Mouse (Mus musculus) midbrain, embryonic 12.5 days (tissue): ENCODE measurements around the gene Zswim4. TPM values are rescaled to one million over a fixed set of nuclear protein-coding genes. Genes with fewer than 3 reads are reported as not detected.

ENCODE experiments used
- ATAC-seq: fragments of 200-750 bp; cut with Nextera tagmentation; 2 replicates; pipeline ENCODE4 v1.8.0; 2017; ENCODE audit warnings: low read depth, moderate TSS enrichment, moderate library complexity; ENCODE audit not compliant: low FRiP score
- H3K27ac ChIP-seq: fragments of 300-500 bp; sonication (generic); replicated peaks from 2 replicates; pipeline ENCODE4 v1.5.1; 2016; ENCODE audit warnings: mild to moderate bottlenecking
- H3K27me3 ChIP-seq: fragments of 300-500 bp; sonication (generic); 2 replicates; pipeline ENCODE4 v1.6.1; 2016; ENCODE audit warnings: mild to moderate bottlenecking
- H3K36me3 ChIP-seq: fragments of 300-500 bp; sonication (generic); 2 replicates; pipeline ENCODE4 v1.6.1; 2016
- H3K4me1 ChIP-seq: fragments of 300-500 bp; sonication (generic); 2 replicates; pipeline ENCODE4 v1.6.1; 2016
- H3K4me2 ChIP-seq: fragments of 300-500 bp; sonication (generic); replicated peaks from 2 replicates; pipeline ENCODE4 v1.6.1; 2016; ENCODE audit warnings: mild to moderate bottlenecking, moderate library complexity
- H3K4me3 ChIP-seq: fragments of 300-500 bp; sonication (generic); 2 replicates; pipeline ENCODE4 v1.5.1; 2016; ENCODE audit warnings: mild to moderate bottlenecking
- H3K9ac ChIP-seq: fragments of 300-500 bp; sonication (generic); replicated peaks from 2 replicates; pipeline ENCODE4 v1.6.1; 2016; ENCODE audit warnings: mild to moderate bottlenecking, moderate library complexity
- H3K9me3 ChIP-seq: fragments of 300-500 bp; sonication (generic); 2 replicates; pipeline ENCODE4 v1.6.1; 2016; ENCODE audit warnings: mild to moderate bottlenecking
- WGBS: fragments of 180-500 bp; shearing (Covaris S2); methylation state at CpG from one replicate; pipeline ENCODE4 v1.1.7; 2016; 5-methylcytosine and 5-hydroxymethylcytosine counted together
- polyA plus RNA-seq: library from polyadenylated mRNA; unstranded; fragments of >200 nt; fragmentation: Nextera tagmentation; extraction: Ambion mirVana; gene quantifications from 2 replicates; pipeline ENCODE4 v1.2.1, GENCODE M21; 2016

The Zswim4 gene
- polyA plus RNA-seq, 1 experiment from 2014 or later, result 55.7 TPM

DNA sequence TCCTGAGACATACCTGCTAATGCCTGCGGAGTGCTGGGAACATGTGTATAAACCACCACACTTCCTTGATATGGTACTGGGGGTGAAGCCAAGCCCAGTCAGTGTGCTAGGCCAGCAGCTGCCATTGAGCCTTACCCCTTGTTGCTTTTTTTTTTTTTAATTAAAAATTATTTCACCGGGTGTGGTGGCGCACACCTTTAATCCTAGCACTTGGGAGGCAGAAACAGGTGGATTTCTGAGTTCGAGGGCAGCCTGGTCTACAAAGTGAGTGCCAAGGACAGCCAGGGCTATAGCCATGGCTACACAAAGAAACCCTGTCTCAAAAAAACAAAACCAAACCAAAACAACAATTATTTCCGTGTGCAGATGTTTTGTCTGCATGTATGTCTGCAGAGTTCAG, 31.8 kb downstream of the Zswim4 start:
- H3K27ac ChIP-seq, result no peak overlapping the region
- no peak for ATAC-seq
- peaks cover 57% of the 10 kb centered on the region for H3K4me1 ChIP-seq
- peaks cover 4% of the 10 kb centered on the region; the same call in 1 of the 2 replicates for H3K36me3 ChIP-seq
- peaks cover 25% of the 10 kb centered on the region for H3K27me3 ChIP-seq
- no peaks in the 10 kb centered on the region for H3K9me3 ChIP-seq
- WGBS, result 92% methylated on average over 5 of the region's 5 CpGs
- no peak overlapping the region for H3K4me3 ChIP-seq
- no peak overlapping the region for H3K4me2 ChIP-seq
- H3K9ac ChIP-seq, result no peak overlapping the region

DNA sequence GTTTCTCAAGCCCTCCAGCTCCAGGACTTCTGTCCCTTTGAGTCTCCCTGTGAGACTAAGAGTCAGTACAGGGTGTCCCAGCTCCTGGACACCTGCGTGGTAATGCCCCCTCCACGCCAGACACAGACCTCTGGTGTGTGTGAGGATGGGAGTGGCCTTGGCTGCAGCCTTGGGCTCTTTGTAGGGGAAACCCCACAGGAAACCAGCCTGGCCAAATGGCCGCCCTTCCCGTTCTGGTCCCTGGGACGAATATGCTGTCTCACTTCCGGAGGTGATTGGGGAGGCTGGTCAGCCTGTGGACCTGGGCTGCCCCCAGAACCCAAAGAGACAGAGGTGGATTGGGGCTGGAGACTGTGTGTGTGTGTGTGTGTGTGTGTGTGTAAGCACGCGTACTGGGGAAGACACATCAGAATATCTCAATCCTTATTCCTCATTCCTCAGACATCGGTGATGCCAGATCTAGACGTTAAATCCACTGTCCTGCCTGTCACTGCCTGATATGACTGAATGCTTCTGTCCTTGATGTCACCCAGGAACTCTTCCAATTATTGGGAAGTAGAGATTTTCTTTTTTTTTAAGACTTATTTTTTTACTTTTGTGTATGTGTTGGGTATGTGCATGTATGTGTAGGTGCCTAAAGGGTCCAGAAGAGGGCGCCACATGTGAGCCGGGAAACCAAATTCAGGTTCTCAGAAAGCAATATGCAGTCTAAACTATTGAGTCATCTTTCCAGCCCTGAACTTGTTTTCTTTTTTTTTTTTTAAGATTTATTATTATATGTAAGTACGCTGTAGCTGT, 32.7 kb downstream of the Zswim4 start:
- Histone ChIP-seq H3K4me2 (peak overlapping the region; percentile 65), H3K9ac (peak overlapping the region; percentile 45), H3K4me1 (peaks cover 62% of the 10 kb centered on the region), H3K36me3 (no peaks in the 10 kb centered on the region), H3K4me3 (peak overlapping the region; percentile 37), H3K27ac (peak overlapping the region; percentile 60), H3K27me3 (peaks cover 27% of the 10 kb centered on the region), H3K9me3 (no peaks in the 10 kb centered on the region)
- ATAC-seq, result no peak
- 64% methylated on average over 13 of the region's 13 CpGs for WGBS

DNA sequence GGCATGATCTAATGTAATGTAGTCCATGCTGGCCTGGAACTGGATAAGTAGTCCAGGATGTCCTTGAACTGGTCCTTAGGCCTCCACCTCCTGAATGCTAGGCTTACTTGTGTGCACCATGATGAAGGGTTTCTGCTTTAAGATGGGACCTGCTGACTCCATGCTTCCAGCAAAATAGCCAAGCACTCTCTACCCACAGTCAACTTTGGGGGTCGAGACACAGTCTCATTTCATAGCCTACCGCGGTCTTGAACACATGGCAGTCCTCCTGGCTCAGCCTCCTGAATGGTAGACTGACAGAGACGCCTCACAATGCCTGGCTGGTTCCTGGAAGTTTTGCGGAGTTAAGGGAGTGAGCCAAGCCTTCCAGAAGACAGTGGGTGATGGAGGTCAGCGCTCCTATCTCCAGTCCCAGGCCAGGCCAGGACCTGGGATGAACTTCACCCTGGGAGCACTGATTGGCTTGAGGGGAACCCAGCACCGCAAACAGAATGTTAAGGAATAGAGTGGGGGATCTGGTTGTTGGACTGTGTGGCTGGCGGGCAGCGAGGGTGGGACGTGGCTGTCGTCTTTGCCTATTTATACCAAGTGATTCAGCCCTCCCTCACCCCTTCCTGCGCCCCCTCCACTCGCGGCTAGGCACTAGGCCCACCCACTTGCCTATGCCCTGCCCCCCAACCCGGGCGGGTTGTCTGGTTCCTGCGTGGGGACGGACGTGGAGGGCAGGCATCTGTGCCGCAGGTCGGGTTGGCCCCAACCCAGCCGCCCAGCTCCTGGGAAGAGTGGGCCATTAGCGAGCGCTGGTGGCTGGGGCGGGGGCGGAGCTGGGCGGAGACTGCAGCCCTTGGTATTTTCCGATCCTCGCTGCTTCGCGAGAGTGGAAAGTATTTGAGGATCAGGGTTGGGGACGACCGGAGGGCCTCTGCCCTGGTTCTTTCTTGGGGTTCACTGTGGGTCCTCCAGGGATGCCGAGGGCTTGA, 33.6 kb downstream of the Zswim4 start:
- H3K9me3 ChIP-seq, result no peaks in the 10 kb centered on the region
- peak overlapping the region; percentile 65 for H3K4me2 ChIP-seq
- H3K9ac ChIP-seq, result peak overlapping the region; percentile 45
- peak overlapping the region; percentile 60 for H3K27ac ChIP-seq
- H3K4me1 ChIP-seq, result peaks cover 62% of the 10 kb centered on the region
- H3K27me3 ChIP-seq, result peaks cover 27% of the 10 kb centered on the region
- WGBS, result 10% methylated on average over 34 of the region's 34 CpGs
- H3K4me3 ChIP-seq, result peak overlapping the region; percentile 37
- peak; percentile 17; the same call in 1 of the 2 replicates for ATAC-seq
- H3K36me3 ChIP-seq, result no peaks in the 10 kb centered on the region

DNA sequence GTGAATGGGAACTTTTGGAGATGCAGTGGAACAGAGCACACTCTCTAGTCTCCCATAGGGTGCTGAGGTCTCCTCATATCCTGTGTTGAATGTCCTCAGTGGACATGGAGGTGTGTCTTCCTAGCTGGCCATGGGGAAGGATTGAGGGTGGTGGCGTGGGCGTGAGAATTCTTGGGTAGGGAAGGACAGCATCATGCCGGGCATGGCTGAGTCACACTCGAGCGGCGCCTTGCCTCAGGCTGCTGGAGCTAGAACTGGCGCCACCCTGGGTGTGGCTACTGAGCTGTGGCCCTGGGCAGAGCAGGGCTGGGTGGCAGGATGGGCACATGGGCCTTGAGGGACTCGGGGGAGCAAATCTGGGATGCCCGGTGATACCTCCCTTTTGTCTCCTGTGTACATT, 34.4 kb downstream of the Zswim4 start:
- no peak overlapping the region for H3K27ac ChIP-seq
- no peaks in the 10 kb centered on the region for H3K9me3 ChIP-seq
- H3K27me3 ChIP-seq, result peaks cover 27% of the 10 kb centered on the region
- H3K9ac ChIP-seq, result no peak overlapping the region
- H3K4me1 ChIP-seq, result peaks cover 64% of the 10 kb centered on the region
- ATAC-seq, result no peak
- no peak overlapping the region for H3K4me3 ChIP-seq
- WGBS, result 89% methylated on average over 9 of the region's 9 CpGs
- no peaks in the 10 kb centered on the region for H3K36me3 ChIP-seq
- H3K4me2 ChIP-seq, result peak overlapping the region; percentile 76; the same call in 1 of the 2 replicates

DNA sequence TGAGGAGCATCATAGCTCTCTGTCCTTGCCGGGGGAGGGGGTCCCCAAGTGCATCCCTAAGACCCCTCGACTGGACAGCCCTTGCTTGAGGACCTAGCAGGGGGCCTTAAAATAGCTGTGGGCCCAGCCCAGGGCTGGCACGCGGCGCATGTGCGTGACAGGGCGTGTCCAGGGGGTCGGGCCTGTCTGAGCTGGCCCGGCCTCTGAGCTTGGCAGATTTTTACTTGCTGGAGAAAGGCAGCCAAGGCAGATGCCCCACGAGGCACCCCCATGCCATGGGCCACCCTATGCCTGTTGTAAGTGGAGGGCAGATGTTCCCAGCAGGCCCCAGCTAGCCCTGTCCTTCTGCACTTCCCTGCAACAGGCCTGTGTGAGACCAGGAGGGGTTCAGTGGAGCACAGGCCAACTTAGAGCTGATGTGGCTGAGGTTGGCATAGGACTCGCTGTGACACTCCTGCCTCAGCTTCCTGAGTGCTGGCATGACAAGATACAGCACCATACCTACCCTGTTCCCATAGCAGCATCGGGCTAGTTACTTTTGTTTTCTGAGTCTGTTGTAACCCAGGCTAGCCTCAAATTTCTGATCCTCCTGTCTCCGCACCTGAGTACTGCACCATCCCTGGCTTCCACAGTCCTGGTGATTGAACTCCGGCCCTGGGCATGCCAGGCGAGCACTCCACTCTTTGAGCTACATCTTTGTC, 35.2 kb downstream of the Zswim4 start:
- no peak for ATAC-seq
- 63% methylated on average over 15 of the region's 15 CpGs for WGBS
- no peaks in the 10 kb centered on the region for H3K36me3 ChIP-seq
- H3K4me2 ChIP-seq, result peak overlapping the region; percentile 76
- H3K27ac ChIP-seq, result no peak overlapping the region
- peak overlapping the region; percentile 56 for H3K9ac ChIP-seq
- peaks cover 68% of the 10 kb centered on the region for H3K4me1 ChIP-seq
- peak overlapping the region; percentile 46 for H3K4me3 ChIP-seq
- no peaks in the 10 kb centered on the region for H3K9me3 ChIP-seq
- H3K27me3 ChIP-seq, result peaks cover 27% of the 10 kb centered on the region

DNA sequence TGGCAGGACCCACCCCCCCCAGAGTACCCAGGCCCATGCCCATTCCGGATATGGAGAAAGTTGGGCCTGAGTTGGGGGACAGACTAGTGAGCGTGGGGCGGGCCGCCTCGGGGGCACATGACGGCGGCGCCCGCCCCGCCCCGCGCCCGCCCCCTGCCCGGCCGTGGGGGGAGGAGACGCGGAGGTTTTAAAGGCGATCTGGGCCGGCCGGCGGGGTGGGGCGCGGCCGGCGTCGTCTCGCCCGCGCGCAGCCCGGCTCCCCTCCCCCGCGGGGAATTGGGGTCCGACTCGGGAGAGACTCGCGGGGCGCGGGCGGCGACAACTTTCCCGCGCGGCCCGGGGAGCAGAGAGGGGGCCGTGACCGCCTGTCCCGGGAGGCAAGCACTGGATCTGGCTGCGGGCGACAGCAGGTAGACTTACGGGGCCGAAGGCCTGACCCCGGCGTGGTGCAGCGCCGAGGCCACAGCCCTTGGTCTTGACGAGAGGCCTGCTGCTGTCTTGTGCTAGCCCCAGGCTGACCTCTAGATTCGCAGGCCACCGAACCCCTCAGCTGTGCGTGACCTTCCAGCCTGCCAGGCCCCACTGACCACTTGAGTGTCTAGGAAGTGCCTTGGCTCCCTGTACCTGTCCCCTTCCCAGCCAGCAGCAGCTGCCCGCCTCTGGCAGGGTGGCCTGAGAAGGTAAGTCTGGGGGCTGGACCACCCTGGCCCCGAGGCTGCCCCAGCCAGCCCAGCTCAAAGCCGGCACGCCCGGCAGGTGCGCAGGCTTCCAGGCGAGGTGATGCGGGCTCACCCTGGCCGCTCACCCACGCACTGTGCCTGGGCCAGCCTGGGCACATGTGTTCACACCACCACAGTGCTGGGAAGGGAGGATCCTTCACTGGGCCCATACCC, 36.0 kb downstream of the Zswim4 start:
- no peak for ATAC-seq
- peak overlapping the region; percentile 56 for H3K9ac ChIP-seq
- H3K36me3 ChIP-seq, result no peaks in the 10 kb centered on the region
- H3K4me1 ChIP-seq, result peaks cover 68% of the 10 kb centered on the region
- H3K27me3 ChIP-seq, result peaks cover 27% of the 10 kb centered on the region
- peak overlapping the region; percentile 10; the same call in 1 of the 2 replicates for H3K27ac ChIP-seq
- peak overlapping the region; percentile 76 for H3K4me2 ChIP-seq
- H3K4me3 ChIP-seq, result peak overlapping the region; percentile 46
- H3K9me3 ChIP-seq, result no peaks in the 10 kb centered on the region
- 13% methylated on average over 36 of the region's 70 CpGs for WGBS

DNA sequence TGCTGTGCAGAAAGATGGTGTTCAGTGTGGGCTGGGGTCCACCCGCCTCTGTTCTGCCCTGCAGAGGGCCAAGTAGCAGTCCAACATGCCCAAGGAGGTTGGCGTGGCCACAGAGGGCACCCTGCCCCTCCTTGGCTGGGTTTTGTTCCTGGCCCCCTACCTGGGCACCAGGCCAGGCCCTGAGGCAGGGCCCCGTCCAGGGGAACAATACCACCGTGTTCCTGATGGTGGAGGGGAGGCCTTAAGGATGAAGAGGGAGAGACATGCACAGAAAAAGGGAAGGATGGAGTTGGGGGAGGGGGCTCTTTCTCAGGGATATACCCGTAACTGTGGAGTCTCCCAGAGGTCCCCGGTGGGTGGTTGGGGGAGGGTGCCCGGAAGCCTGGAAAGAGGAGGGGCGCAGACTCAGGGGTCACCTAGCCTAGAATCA, 36.7 kb downstream of the Zswim4 start:
- Histone ChIP-seq H3K4me1 (peaks cover 68% of the 10 kb centered on the region), H3K27ac (peak overlapping the region; percentile 10; the same call in 1 of the 2 replicates), H3K36me3 (no peaks in the 10 kb centered on the region), H3K27me3 (peaks cover 27% of the 10 kb centered on the region), H3K9me3 (no peaks in the 10 kb centered on the region), H3K9ac (0 out of 2 replicates have a peak overlapping the region, but pooled peaks have one; percentile 56), H3K4me2 (peak overlapping the region; percentile 76), H3K4me3 (peak overlapping the region; percentile 46)
- WGBS, result 34% methylated on average over 8 of the region's 8 CpGs
- ATAC-seq, result no peak

DNA sequence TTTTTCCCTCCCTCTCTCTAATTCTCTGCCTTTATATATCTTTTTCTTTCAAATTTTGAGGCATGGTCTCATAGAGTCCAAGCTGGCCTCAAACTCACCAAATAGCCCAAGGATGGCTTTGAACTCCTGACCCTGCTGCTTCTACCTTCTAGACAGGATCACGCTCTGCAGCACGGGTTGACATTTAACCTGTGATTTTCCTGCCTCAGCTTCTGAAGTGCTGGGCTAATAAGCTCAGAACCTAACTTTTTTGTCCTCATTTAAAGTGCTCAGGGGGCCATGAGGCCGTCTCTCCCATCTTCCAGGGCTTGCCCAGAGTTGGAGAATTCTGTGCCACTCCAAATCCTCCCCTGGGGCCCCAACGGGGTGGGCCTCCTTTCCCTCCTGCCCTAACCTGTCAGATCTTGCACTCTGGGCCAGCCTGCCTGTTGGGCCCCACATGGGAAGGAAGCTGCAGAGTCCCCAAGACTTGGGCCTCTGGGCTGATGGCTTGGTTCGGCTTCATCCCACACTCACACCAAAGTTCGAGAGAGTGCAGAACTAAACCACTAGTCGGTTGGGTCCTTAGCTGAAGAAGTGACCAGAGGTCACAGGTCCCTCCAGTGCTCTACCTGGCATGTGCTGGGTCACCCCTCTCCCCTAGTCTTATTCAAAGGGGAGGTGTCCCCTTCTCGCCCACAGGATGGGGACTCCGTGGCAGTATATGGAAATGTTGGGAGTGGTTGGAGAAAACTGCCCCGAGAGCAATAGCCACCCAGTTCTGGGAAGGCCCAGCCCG, 37.3 kb downstream of the Zswim4 start:
- WGBS, result 47% methylated on average over 11 of the region's 11 CpGs
- Histone ChIP-seq H3K9ac (no peak overlapping the region), H3K36me3 (no peaks in the 10 kb centered on the region), H3K9me3 (no peaks in the 10 kb centered on the region), H3K27ac (0 out of 2 replicates have a peak overlapping the region, but pooled peaks have one; percentile 10), H3K4me1 (peaks cover 68% of the 10 kb centered on the region), H3K27me3 (peaks cover 27% of the 10 kb centered on the region), H3K4me2 (no peak overlapping the region; the same call in 1 of the 2 replicates), H3K4me3 (no peak overlapping the region)
- ATAC-seq, result no peak

DNA sequence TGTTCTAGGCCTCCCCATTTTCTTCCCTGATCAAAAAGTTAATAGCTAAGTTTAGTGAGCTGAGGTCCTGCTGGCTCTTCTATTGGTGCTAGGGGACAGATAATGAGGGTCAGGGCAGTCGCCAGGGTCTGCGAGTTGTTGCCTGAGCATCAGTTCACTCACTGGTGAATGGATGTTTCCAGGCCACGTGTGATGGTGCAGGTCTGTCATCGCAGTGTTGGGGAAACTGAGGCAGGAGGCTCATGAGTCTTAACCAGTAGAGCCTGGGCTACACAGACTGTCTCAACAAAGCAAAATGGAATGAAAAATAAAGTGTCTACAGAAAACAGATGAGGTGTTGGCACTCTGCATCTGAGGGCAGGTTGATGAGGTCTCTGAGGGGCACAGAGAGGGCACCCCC, 38.0 kb downstream of the Zswim4 start:
- Histone ChIP-seq H3K9me3 (no peaks in the 10 kb centered on the region), H3K36me3 (no peaks in the 10 kb centered on the region), H3K27ac (peak overlapping the region; percentile 91), H3K4me2 (peak overlapping the region; percentile 63; the same call in 1 of the 2 replicates), H3K9ac (peak overlapping the region; percentile 41), H3K4me3 (no peak overlapping the region), H3K4me1 (peaks cover 65% of the 10 kb centered on the region), H3K27me3 (peaks cover 27% of the 10 kb centered on the region)
- ATAC-seq, result no peak
- 19% methylated on average over 4 of the region's 4 CpGs for WGBS
